Mouse (Mus musculus): ENCODE measurements around the gene Iqub.

Gene Iqub

DNA sequence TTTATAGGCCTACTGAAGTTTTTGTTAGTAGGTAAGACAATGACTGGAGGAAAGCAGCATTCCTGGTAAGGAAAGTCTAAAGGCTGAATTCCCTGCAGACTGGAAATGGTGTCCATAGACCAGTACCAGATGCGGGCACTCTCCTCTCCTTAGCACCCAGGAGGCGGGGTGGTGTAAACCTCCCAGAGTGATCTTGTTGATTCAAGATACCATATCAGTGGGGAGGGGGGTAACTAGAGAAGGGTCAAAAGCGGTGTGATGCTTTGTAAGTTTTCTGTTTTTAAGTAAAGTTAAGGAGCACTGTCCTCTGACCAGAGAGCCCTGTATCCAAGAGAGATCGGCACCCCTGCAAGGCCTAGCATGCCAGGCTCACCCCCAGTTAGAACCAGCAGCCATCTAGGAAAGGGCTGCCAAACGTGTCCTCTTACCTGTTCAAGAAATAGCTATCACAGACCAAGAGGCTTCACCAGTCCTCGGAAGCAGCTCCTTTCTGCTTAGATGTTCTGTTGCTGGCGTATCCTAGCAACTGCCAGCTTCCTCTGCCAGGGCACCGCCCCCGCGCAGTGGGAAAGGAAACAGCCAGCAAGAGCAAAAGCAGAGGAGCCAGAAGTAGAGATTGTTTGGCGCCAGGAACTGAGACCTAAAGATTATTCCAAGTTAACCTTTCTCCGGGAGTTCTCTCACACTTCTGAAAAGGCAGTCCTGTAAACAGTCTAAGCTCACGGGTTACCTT, at the start of gene Iqub:
Gene Iqub, minus strand, starts transcription at position 516 of the 733 bp plus-strand sequence.
- peak; percentile 53 for DNase-seq (ENCODE audit: low spot score)

DNA sequence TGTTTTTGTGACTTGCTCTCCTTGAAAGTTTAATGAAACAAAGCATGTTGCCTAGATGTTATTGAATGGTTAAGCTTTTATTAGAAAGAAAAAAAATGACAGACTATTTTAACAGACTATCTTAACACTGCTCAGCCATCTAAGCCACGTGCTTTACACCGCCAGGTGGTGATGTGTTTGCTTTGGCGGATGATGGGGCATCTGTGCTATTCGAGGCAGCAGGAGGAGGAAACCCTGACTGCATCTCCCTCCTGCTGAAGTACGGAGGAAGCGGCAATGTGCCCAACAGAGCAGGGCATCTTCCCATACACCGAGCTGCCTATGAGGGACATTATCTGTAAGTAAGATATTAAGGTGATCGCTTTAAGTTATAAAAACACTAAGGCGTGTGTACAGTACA, 49.2 kb upstream of the Iqub start:
- no peak for DNase-seq (ENCODE audit: low spot score)

DNA sequence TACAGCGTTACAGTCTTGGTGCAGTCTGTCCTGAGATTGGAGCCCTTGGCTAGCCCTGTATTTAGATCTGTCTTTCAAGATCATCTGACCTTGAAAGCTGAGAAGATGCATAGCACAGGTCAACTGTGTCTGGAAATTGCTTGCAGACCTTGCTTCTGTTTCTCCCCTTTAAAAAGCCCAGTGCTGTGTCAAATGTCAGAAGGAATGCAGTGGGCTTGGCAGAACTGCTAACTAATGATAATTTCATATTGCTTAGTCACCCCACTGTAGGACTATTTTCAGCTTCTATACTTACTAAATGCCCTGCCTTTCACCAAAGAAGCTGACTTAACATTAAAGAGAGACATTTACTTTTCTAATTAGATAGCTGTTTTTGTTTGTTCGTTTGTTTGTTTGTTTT, 40.6 kb upstream of the Iqub start:
- DNase-seq (ENCODE audit: low spot score), result no peak

DNA sequence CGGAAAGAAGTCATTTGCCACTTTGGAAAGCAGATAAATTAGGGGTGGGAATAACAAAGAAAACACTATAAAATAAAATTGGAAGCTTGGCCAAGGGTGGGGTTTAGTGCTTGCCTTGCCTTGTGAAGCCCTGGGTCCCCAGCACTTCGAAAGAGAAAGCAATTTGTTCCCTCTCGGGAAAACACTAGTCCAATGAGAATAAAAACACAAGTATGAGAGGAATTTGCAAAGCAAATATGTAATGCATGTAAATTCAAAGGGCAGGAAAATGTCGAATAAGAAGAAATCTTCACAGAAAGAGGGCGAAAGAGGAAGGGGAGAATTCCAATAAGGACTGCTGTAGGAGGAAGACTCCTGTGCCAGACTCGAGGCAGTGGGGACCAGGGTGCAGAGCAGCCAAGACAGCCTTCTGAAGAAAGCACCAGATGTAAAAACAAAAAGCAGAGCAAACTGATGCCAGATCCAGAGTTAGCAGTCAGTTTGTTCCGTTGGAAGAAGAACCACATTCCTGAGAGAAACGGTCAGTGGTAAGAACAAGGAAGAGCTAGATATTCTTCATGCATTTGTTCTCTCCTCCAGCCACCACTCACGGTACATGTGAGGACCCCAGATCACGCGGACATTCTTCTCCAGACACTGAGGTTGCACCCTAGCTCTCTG, 39.7 kb upstream of the Iqub start:
- no peak for DNase-seq (ENCODE audit: low spot score)

DNA sequence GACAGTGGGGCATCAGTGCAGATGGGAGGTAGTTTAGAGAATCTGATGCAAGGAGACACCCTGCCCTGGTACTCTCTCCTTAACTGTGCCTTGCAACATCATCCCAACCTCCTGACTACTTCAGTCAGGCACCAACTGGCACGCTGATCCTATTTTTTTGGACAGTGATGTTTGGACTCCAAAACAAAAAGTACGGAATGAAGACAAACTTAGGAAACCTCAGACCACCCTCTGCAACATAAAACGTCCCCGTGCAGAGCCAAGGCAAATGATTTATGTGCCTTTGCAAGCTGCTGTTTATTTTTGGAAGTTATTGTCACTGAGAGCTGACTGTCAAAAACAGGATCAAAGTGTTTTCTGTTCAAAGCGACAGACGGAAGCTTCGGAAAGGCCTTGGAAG, 37.2 kb upstream of the Iqub start:
- no peak for DNase-seq (ENCODE audit: low spot score)

DNA sequence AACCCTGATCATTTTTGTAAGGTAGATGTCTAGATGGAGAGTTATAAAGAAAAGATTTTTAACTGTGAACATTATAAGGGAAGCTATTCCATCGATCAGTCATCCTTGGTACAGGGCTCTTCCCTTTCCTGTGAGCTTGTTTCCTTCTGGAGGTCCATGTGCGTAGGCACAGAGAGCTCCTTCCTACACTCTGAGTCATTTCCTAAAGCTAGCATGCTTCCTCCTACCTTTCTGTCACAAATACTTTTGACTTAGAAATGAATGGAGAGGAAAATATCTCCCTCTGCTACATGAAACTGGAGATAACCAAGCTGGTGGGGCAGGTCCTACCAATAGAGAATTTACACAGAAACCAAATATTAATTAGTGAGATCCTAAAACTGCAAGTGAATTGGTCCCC, 34.9 kb upstream of the Iqub start:
- DNase-seq (ENCODE audit: low spot score), result no peak

DNA sequence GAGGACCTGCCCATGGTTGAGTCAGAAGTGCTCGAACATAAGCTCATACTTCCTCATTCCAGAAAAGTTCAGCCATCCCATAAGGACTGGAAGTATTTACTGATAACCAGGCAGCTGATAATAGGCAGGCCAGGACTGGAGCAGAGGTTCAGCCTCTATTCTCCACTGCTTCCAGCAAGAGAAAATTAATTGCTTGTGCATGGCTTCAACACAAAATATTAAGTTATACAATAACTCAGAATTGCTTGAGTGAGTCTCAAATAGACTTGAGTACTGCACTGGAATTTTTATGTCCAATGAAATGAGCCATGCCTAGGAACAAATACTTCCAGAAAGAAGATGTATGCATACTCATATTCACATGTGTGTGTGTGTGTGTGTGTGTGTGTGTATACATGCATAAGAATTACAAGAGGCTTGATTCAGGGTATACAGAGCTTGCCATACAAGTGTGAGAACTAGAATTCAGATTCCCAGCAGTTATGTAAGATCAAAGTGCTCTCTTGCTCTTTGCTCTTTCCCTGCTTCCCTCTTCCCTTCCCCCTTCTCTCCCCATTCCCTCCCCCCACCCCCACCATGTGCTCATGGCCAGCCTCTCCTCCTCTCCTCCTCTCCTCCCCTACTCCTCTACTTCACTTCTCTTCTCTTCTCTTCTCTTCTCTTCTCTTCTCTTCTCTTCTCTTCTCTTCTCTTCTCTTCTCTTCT, 32.0 kb upstream of the Iqub start:
- no peak for DNase-seq (ENCODE audit: low spot score)

DNA sequence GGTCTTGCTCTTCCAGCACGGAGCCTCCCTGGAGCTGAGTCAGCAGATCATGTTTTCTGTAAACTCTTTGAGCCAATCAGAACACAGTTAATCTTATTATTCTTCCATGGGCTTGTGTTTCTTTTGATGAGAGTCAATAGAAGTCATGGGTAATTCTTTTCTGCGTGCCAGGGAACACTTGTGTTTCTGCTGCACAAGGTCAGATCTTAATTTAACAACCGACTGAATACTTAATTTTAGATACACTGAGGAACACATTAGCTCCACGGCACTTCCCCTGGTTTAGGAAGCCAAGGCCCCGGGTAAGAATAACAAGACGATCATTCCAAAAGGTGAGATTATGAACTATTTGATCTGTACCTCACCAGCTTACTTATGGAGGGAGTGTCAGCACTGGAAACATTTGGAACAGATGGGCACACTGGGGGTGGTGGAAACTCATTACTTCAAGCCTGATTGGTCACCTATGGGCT, 28.3 kb upstream of the Iqub start:
- no peak for DNase-seq (ENCODE audit: low spot score)

DNA sequence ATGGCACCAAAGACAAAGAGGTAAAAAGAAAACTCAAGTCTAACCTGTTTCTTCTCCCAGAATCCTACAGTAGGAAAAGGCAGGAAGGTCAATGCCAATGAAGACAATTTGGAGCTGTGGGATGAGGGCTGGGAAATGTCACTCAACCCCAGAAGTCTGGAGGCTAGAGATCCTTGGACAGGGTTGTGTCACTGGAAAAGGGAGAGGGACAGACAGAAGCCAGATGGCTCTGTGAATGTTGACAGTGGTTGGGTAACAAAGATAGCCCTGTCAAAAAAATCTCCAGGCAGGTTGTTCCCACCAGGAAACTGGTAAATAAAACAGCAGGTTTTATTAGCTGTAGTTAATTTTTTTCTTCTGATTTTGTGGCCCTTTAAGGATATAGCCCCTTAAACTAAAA, 27.5 kb upstream of the Iqub start:
- DNase-seq (ENCODE audit: low spot score), result no peak

DNA sequence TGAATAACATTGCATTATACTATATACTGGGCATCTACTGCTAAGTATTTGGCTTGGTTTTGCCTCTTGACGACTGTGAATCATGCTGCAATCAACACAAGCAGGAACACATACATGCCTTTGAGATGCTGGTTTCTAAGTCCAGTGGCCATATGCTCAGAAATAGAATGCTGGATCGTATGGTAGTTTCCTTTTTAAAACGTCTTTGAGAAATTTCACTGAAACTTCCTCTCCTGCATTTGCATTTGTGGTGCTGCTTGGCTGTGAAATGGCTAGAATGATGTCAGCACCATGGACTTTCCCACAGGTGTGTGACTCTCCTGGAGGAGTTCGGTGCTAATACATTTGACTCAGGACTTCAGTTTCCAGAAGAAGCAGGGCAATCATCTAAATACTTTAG, 25.2 kb upstream of the Iqub start:
- DNase-seq (ENCODE audit: low spot score), result no peak

DNA sequence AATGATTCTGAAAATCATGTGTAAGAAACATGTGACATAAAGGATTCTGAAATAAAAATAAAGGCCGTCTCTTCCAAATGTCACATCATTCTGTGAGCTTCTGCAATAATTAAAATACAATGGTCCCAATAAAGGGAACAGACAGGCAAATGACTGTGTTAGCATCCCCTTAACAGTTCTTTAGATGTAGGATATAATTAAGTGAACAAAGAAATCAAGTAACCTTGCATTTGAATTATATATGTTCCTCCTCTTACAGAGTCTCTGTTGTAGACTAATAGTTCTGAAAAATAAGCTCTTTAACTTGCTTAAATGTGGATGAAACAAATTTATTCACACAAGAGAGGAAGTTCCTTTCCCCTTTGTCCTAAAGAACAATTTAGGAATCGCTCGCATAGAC, 23.6 kb upstream of the Iqub start:
- DNase-seq (ENCODE audit: low spot score), result no peak

DNA sequence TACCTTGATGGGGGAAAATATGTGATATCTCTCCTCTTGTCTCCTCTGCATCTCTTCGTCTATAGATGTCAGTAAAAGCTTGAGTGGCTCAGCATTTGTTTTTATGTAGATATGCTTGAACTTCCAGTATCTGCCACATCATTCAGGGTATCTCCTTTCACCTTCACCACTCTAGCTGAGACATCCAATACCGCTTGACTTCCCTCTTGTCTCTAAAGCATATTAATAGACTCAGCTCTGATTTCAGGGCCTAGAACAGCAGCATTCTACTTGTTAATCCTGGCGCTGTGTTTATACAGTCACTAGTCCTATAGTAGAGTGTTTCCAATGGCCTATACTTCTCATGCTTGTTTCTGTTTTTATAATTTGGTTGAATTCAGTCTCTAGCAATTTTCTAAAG, 17.9 kb upstream of the Iqub start:
- no peak for DNase-seq (ENCODE audit: low spot score)

DNA sequence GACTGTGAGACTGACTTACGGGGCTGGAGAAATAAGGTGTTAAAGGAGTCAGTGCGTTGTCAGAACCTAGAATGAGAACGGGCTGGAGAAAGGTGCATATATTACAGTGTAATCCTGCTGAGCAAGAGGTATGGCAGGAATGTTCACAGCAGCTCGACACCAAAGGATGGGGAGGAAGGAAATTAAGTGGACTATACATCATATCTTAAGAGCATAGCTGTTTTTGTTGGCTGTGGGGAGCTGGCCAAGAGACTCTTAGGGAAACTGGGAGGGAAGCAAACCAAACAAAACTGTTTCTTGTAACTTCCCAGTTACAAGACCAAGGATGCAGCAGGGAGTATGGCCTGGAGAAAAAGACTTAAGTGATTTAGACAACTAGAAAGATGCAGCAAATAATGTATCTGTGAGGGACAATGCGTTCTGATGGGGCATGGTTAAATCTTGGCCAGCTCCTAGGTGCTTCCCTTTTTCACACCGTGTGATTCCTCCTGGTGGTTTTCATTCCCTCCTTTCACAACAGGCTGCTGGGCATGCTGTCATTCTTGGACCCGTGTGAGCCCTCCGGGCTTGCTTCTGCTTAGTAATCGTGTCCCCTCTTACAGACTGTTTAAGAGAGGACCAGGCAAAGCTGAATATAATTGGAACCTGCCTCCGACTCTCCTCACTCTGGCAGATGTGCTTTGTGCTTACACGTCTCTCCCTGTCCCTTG, 16.0 kb upstream of the Iqub start:
- no peak for DNase-seq (ENCODE audit: low spot score)

DNA sequence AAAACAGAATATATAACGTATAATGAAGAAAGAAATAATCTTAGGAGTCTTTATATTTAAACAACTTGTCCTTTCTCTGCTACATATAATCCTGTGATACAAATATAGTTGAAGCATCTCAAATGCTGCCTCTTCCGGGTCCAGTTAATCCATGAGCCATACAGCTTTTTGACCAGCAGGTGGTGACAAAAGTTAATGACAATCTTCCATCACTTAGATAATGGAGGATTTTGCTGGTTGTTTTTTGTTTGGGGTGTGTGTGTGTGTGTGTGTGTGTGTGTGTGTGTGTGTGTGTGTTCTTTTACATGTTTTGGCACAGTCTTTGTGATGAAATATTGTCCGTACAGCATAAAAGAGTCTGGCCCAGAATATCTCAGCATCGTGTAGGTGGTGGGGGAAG, 15.3 kb upstream of the Iqub start:
- peak; percentile 65 for DNase-seq (ENCODE audit: low spot score)

DNA sequence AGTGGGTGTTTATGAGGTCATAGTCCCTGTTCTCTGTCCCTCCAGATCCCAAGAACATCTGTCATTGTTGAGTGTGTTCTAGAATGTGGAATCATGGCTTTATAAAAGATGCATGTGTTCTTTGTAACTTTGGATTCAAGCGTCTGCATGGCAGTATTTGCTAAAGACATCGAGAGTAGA, 13.1 kb upstream of the Iqub start, which contains the start of gene Asb15:
Gene Asb15, plus strand, starts transcription at position 81 of the 180 bp plus-strand sequence.
- DNase-seq (ENCODE audit: low spot score), result no peak

DNA sequence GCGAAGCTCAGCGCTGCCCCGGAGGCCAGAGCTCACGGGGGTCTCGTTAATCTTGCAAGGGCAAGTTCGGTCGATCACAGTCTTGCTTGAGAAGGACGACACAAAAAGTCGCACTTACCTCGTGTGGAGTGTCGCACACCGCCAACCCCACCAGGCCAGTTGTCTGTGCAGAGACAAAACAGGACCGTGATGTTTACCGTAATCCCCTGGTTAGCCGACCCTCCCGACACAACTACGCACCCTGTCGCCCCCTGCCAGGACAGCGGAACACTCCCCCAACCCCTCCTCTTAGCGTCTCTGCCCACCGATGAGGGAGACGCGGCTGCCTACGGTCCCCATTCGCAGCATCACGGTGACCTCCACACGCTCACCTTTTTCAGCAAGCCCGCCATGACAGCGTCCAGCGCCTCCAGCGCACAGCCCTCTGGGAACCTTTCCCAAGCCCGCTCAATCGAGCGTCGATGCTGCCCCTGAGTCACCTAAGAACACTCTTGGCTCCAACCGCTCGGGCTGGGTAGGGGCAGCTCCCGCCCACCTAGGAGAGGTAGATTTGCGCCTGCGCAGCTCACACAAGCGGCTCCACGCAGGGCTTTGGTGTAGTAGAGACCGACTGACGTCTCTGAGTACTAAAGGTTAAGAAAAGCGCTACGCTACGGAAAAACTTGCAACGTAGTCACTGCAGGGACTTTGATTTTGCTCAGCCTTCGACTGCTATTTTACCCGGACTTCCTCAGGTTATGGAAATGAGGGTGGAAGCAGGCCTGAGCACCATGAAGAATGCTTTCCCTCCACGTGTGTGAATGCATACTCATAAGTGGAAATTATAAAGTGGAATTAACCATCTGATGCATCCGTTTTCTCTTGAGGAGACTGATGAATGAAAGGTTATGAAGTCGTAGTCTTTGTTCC, 12.5 kb upstream of the Iqub start, which contains the start of gene Ndufa5:
Gene Ndufa5, minus strand, starts transcription at position 859 of the 909 bp plus-strand sequence.
- DNase-seq (ENCODE audit: low spot score), result peak; percentile 57

DNA sequence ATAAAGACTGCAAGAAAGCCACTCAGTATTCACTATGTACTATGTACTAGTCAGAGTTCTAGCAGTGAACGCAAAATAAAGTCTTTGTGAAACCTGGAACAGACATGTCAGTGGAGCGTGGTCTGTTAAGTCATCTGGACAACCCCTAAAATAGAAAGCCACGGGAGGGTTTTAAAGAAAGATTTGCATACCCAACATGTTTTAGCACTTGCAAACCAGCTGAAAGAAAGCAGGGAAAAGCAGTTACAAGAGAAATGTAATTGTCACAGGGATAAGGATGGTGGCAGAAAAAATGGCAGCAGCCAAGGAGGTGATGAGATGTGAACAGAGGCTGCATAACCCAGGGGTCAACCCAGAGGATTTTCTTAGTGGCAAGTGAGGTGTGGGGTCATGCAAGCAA, 10.8 kb upstream of the Iqub start:
- DNase-seq (ENCODE audit: low spot score), result no peak

DNA sequence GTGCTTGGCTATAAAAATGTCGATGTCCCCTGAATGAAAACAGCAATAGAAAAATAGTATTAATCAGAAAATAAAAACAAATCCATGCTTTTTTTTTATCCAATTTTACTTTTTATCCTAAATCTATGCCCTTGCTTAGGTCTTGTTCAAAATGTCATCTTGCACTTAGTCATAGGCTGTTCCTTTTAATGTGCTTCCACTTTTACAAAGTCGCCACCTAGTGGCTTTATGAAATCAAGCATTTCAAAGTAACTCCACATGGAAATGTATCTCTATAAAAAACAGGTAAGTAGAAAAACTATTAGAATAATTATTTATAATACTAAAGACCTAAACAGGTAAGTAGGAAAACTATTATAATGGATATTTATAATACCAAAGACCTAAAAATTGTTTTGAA, 1.3 kb upstream of the Iqub start:
- DNase-seq (ENCODE audit: low spot score), result no peak

DNA sequence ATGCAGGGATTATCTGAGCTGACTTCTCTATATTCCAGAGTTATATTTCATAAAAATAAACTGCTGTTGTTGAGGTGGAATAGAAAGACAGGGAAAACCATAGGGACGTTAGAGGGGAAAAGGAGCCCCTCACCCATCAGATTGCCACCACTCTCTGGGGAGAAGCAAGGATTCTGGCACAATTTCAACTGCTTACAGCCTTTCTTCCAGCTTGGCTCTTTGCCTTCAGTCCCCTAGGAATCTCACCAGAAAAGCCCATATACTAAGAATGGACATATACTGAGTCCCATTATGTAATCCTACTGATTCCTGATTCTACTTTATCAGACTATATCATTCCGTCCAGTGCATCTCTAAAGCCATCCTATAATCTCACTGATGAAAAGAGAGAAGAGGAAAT, 10.7 kb downstream of the Iqub start:
- no peak for DNase-seq (ENCODE audit: low spot score)

DNA sequence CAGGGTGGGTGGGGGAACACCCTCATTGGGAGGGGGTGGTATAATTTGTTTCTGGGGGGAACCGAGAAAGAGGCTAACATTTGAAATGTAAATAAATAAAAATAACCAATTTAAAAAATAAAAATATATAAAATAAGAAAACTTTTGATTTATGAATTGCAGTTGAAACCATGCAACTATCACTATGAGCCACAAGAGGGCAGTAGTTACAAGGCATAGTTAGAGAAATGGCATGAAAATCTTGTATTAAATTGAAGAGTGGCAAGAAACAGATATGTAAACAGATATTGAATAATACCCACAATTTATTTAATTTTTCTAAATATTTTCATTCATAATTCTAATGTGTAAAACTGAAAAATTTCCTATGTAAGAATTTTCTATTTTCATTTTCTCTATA, 24.5 kb downstream of the Iqub start:
- no peak for DNase-seq (ENCODE audit: low spot score)

DNA sequence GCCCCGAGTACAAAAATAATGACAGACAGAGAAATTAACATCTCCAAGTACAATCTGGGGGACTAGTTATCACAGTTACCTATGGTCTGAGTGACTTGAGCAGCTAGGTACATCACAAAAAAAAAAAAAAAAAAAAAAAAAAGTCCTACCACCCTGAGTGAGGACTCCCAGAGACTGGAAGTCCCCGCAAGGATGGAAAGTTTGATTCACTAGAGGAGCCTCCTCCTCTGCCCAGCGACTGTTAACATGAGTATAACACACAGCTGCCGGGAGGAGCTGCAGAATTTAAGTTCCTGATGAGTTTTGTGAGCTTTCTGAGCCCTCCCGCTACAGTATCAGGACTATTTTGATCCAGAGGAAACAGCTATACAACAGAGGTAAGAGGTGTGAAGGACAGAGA, 28.3 kb downstream of the Iqub start:
- no peak for DNase-seq (ENCODE audit: low spot score)
